Mouse (Mus musculus): Measurements from ENCODE around the gene Sec22b. TPM values are rescaled to one million over a fixed set of nuclear protein-coding genes. Genes with fewer than 3 reads are reported as not detected.

Sec22b gene
- total RNA-seq, 1 experiment from 2014 or later = 35.7 TPM

DNA sequence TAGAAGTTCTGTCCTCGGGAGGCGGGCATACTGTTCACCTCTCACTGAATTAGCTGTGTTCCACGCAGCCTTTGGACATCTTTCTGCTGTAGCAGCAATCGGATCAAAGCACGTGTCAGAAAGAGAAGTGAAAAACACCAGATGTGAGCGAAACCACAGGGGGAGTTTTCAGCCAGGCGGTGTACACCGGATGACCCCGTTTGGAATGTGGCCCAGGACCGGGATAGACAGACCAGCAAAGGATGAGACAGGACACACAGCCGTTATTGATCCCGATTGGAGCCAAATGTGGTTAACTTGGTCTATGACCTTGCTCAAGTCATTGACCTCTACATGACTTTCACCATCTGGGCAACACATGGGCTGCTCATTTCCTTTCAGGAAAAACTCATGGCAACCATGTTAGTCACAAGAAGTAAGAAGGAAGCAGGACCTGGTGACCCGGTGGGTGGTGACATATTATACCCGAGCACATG is 63.9 kb downstream of the Sec22b start:
- ATAC-seq (ENCODE audit: extremely low read depth, insufficient number of reproducible peaks, low FRiP score, poor library complexity, severe bottlenecking) = peak; percentile 72

DNA sequence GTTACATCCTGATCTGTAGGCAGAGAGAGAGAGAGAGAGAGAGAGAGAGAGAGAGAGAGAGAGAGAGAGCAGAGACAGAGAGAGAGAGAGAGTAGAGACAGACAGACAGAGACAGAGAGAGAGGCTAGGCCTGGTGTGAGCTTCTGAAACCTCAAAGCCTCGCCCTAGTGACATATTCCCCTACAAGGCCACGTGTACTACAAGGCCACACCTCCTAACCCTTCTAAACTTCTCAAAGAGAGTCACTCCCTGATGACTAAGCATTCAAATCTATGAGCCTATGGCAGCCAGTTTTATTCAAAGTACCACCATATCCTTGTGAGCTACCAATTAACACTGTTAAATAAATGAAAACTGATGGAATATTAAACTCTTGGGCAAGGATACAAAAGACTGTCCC is 66.6 kb downstream of the Sec22b start:
- ATAC-seq (ENCODE audit: extremely low read depth, insufficient number of reproducible peaks, low FRiP score, poor library complexity, severe bottlenecking) = no peak

DNA sequence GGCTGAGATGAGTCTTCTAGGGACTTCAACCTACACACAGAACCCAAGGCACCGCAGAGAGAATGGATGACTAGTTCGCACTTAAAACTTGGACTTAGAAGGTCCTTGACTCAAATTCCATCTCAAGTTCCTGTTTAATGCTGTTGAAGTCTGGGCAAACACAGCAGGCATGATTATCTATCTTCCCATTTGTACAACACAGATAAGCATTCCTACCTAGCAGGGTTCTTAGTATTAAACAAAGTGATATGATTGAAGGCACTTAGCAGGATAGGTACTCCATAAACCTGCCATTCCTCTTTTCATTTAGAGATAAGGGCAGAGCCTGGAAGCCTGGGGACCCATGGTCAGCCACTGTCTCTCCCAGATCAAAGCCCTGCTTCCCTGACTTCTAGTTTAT is 67.2 kb downstream of the Sec22b start:
- no peak for ATAC-seq (ENCODE audit: extremely low read depth, insufficient number of reproducible peaks, low FRiP score, poor library complexity, severe bottlenecking)

DNA sequence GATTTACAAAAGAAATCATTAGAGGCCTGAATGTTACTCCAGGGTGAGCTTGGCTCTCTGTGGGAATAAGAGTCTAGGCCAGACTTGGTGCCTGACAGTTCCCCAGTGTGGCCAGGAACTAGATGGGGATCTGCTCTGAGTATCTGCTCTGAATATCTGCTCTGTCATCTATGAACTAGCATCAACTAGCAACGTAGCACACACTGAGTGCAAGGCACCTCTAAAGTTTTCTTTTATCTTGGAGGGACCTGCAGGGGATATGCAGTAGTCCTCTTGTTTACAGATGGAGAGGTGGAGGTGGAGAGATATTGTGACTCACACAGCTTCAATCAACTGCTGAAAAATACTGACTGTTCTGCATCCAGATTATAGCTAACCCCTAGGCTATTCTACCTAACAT is 68.0 kb downstream of the Sec22b start:
- ATAC-seq (ENCODE audit: extremely low read depth, insufficient number of reproducible peaks, low FRiP score, poor library complexity, severe bottlenecking) = no peak

DNA sequence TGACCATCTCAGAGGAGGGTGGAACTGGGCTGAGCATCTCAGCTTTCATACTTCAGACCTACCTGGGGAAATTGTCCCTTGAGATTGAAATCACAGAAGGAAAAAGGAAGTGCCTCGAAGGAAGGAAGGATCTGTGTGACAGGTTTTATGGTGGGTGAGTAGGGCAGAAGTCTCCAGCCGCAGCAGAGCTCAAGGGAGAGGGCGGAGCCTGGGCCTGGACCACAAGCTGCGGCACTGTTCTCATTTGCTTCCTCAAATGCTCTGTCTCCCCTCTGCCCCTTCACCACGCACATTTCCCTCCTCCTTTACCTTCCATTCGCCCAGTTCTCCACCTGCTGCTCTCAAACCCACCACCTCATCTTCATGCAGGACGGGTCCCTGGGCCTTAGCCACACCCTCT is 70.1 kb downstream of the Sec22b start:
- ATAC-seq (ENCODE audit: extremely low read depth, insufficient number of reproducible peaks, low FRiP score, poor library complexity, severe bottlenecking) = peak; percentile 92

DNA sequence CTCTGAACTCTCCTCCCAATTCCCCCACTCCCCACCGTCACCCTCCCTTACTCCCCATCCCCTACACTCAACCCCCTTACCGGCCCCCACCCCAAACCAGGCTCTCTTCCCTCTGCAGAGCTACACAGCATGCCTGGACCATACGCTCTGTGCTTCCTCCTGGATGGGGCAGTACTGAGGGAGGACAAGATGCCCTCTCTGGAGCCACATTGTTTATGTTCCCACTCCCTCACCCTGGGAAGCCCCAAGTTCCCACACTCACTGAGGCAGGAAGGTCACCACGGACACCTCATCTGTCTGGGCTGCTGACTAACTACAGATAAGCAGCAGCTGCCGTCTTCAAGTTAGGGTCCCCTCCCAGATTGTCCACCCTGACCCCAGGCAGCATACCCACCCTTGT is 71.2 kb downstream of the Sec22b start:
- ATAC-seq (ENCODE audit: extremely low read depth, insufficient number of reproducible peaks, low FRiP score, poor library complexity, severe bottlenecking) = no peak

DNA sequence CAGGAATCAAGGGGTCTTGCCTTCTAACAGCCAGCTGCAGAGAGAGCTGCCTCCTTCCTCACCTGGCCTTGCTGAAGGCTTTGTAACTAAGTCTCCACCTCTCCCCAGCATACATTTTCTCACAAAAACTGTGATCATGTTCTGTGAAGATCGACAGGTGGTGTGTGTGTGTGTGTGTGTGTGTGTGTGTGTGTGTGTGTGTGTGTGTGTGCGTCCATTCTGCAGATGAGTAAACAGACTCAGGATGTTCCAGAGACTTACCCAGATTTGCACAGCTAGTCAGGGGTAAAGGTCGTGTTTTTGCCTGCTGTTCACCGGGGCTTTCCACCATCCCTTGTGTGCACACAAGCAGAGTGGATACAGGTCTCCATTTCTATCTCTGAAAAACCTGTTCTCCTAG is 71.7 kb downstream of the Sec22b start:
- ATAC-seq (ENCODE audit: extremely low read depth, insufficient number of reproducible peaks, low FRiP score, poor library complexity, severe bottlenecking) = no peak

Other genes starting within 250 kb of the Sec22b start
- 13.5 and 22.8 TPM in 2 replicates for gene Prkab2, start 243.0 kb upstream of the Sec22b start, total RNA-seq (2017)
- gene Gm17651, start 226.5 kb upstream of the Sec22b start, total RNA-seq (2017) = not detected in 2 replicates
- 16.8 and 18.7 TPM in 2 replicates for gene Pde4dip, start 12.5 kb upstream of the Sec22b start, total RNA-seq (2017)
- 219 and 232 TPM in 2 replicates for gene Notch2, start 112.3 kb downstream of the Sec22b start, total RNA-seq (2017)